Mouse (Mus musculus) liver (tissue): Measurements from ENCODE around the gene Gkn1.

Experiments
- DNase-seq: peaks from one replicate; pipeline ENCODE4 v3.0.0-alpha.2; 2020; ENCODE audit warnings: mixed read lengths

Gene Gkn1

GRCm38 (mm10) chr6:87350829-87351228, at the start of gene Gkn1:
TSS of gene Gkn1 (minus strand) at chr6:87350942.
- DNase-seq, result no peak

GRCm38 (mm10) chr6:87399886-87400566, 49.3 kb upstream of the Gkn1 start:
- DNase-seq, result no peak

- peak; percentile 81 for DNase-seq
These were observed 48.4 kb upstream of the Gkn1 start for GRCm38 (mm10) chr6:87399137-87399536.

- DNase-seq, result no peak
These were observed 44.0 kb upstream of the Gkn1 start for GRCm38 (mm10) chr6:87394783-87395182.

- DNase-seq, result peak; percentile 23
These were observed 42.9 kb upstream of the Gkn1 start for GRCm38 (mm10) chr6:87393466-87394205.

- DNase-seq, result peak; percentile 15
These were observed 38.8 kb upstream of the Gkn1 start for GRCm38 (mm10) chr6:87389455-87389989.

- DNase-seq, result no peak
These were observed 38.1 kb upstream of the Gkn1 start, which contains the start of gene Gkn3 for GRCm38 (mm10) chr6:87388877-87389276. TSS of gene Gkn3 (minus strand) at chr6:87388935.

- DNase-seq, result no peak
These were observed 35.9 kb upstream of the Gkn1 start for GRCm38 (mm10) chr6:87386681-87387080.

GRCm38 (mm10) chr6:87386203-87386602, 35.5 kb upstream of the Gkn1 start:
- peak; percentile 56 for DNase-seq

- DNase-seq, result no peak
These were observed 34.0 kb upstream of the Gkn1 start for GRCm38 (mm10) chr6:87384761-87385160.

- no peak for DNase-seq
These were observed 33.4 kb upstream of the Gkn1 start for GRCm38 (mm10) chr6:87383926-87384691.

- DNase-seq, result no peak
These were observed 22.3 kb upstream of the Gkn1 start, which contains the start of gene Gkn2 for GRCm38 (mm10) chr6:87373057-87373456. TSS of gene Gkn2 (plus strand) at chr6:87373357.

GRCm38 (mm10) chr6:87369223-87369622, 18.5 kb upstream of the Gkn1 start:
- DNase-seq, result no peak

- DNase-seq, result no peak
These were observed 3.7 kb upstream of the Gkn1 start for GRCm38 (mm10) chr6:87354441-87354840.

- no peak for DNase-seq
These were observed 14.8 kb downstream of the Gkn1 start for GRCm38 (mm10) chr6:87335935-87336295.

GRCm38 (mm10) chr6:87335091-87335934, 15.4 kb downstream of the Gkn1 start, which contains the start of gene Antxr1:
TSS of gene Antxr1 (minus strand) at chr6:87335821.
- DNase-seq, result peak; percentile 31

GRCm38 (mm10) chr6:87334361-87335090, 16.2 kb downstream of the Gkn1 start:
- DNase-seq, result no peak

GRCm38 (mm10) chr6:87332380-87332779, 18.4 kb downstream of the Gkn1 start:
- DNase-seq, result no peak

- no peak for DNase-seq
These were observed 22.2 kb downstream of the Gkn1 start for GRCm38 (mm10) chr6:87328265-87329173.

GRCm38 (mm10) chr6:87326932-87327331, 23.8 kb downstream of the Gkn1 start:
- no peak for DNase-seq
